Mouse (Mus musculus) hindbrain, postnatal 0 days (tissue): ENCODE measurements at regions not wholly inside any gene's neighbourhood (a gene's known extent, or its start where the extent isn't known, plus 50 kb on each side); places are given as distances from the start of the nearest gene placed in this dataset.
"Not testable (repeated sequence)": the region's sequence is repeated elsewhere in the genome, so short reads cannot be mapped to it uniquely, and the experiment has no call there.

Experiments
- ATAC-seq: fragments of 200-750 bp; cut with Nextera tagmentation; 2 replicates; pipeline ENCODE4 v1.8.0; 2017; ENCODE audit warnings: mild to moderate bottlenecking, moderate TSS enrichment, moderate library complexity
- DNase-seq: peaks from one replicate; pipeline ENCODE4 v3.0.0-alpha.2; 2015; ENCODE audit warnings: low spot score
- H3K27ac ChIP-seq: fragments of 300-500 bp; sonication (generic); 2 replicates; pipeline ENCODE4 v1.5.1; 2014; ENCODE audit warnings: mild to moderate bottlenecking
- H3K27me3 ChIP-seq: fragments of 300-500 bp; sonication (generic); 2 replicates; pipeline ENCODE4 v1.6.1; 2014; ENCODE audit warnings: low read length, mixed read lengths; ENCODE audit not compliant: insufficient read depth
- H3K36me3 ChIP-seq: fragments of 300-500 bp; sonication (generic); 2 replicates; pipeline ENCODE4 v1.6.1; 2014; ENCODE audit warnings: low read length, mixed read lengths; ENCODE audit not compliant: insufficient read depth
- H3K4me1 ChIP-seq: fragments of 300-500 bp; sonication (generic); 2 replicates; pipeline ENCODE4 v1.6.1; 2014; ENCODE audit warnings: antibody characterized with exemption, low read length, mixed read lengths; ENCODE audit not compliant: insufficient read depth
- H3K4me2 ChIP-seq: fragments of 300-500 bp; sonication (generic); 2 replicates; pipeline ENCODE4 v1.6.1; 2014; ENCODE audit warnings: low read depth, mild to moderate bottlenecking, low read length, moderate library complexity, mixed read lengths
- H3K4me3 ChIP-seq: fragments of 300-500 bp; sonication (generic); 2 replicates; pipeline ENCODE4 v1.5.1; 2014; ENCODE audit warnings: low read length
- H3K9ac ChIP-seq: fragments of 300-500 bp; sonication (generic); replicated peaks from 2 replicates; pipeline ENCODE4 v1.6.1; 2014; ENCODE audit warnings: mild to moderate bottlenecking, low read length, moderate library complexity, mixed read lengths
- H3K9me3 ChIP-seq: fragments of 300-500 bp; sonication (generic); 2 replicates; pipeline ENCODE4 v1.6.1; 2016; ENCODE audit warnings: low read length, mixed read lengths
- CTCF ChIP-seq: IDR thresholded peaks from 2 replicates; pipeline ENCODE4 v1.5.1; 2016; ENCODE audit warnings: antibody characterized with exemption, control low read depth, low read depth
- WGBS: fragments of 180-500 bp; shearing (Covaris S2); extraction: QIAGEN DNeasy Blood & Tissue Kit; methylation state at CpG from one replicate; pipeline ENCODE4 v1.1.7; 2014; 5-methylcytosine and 5-hydroxymethylcytosine counted together

GRCm38 (mm10) chr6:12911610-12912009 lies 157.9 kb upstream of the Tmem106b start:
- ATAC-seq, result no peak
- H3K27ac ChIP-seq, result no peak overlapping the region
- no peaks in the 10 kb centered on the region for H3K4me1 ChIP-seq

GRCm38 (mm10) chr6:12892929-12893328 lies 143.7 kb upstream of the Thsd7a start:
- H3K27me3 ChIP-seq, result no peaks in the 10 kb centered on the region
- no peak overlapping the region for H3K27ac ChIP-seq
- no peak overlapping the region for H3K4me2 ChIP-seq
- H3K36me3 ChIP-seq, result no peaks in the 10 kb centered on the region
- no peak for DNase-seq
- WGBS, result 62% methylated on average over 5 of the region's 5 CpGs
- H3K9ac ChIP-seq, result no peak overlapping the region
- H3K9me3 ChIP-seq, result no peaks in the 10 kb centered on the region
- H3K4me1 ChIP-seq, result no peaks in the 10 kb centered on the region
- H3K4me3 ChIP-seq, result no peak overlapping the region
- ATAC-seq, result no peak
- no peak for TF ChIP-seq CTCF

More at GRCm38 (mm10) chr6:12911610-12912009, 157.9 kb upstream of the Tmem106b start:
- DNase-seq, result no peak
- Histone ChIP-seq H3K4me2 (no peak overlapping the region), H3K4me3 (no peak overlapping the region), H3K27me3 (no peaks in the 10 kb centered on the region), H3K36me3 (no peaks in the 10 kb centered on the region), H3K9me3 (no peaks in the 10 kb centered on the region), H3K9ac (no peak overlapping the region)
- TF ChIP-seq CTCF, result no peak
- WGBS, result 55% methylated on average over 3 of the region's 3 CpGs

- not testable (repeated sequence) for H3K4me2 ChIP-seq, ATAC-seq
Observed at GRCm38 (mm10) chr6:12876947-12877346, 127.7 kb upstream of the Thsd7a start.

GRCm38 (mm10) chr6:12876366-12876765 lies 127.2 kb upstream of the Thsd7a start:
- WGBS, result 42% methylated on average over 4 of the region's 4 CpGs
- H3K9ac ChIP-seq, result no peak overlapping the region
- no peaks in the 10 kb centered on the region for H3K4me1 ChIP-seq
- ATAC-seq, result no peak
- no peak overlapping the region for H3K4me2 ChIP-seq
- H3K4me3 ChIP-seq, result no peak overlapping the region
- TF ChIP-seq CTCF, result no peak
- no peak overlapping the region for H3K27ac ChIP-seq
- no peaks in the 10 kb centered on the region for H3K27me3 ChIP-seq
- H3K36me3 ChIP-seq, result no peaks in the 10 kb centered on the region
- no peak for DNase-seq
- no peaks in the 10 kb centered on the region for H3K9me3 ChIP-seq

More at GRCm38 (mm10) chr6:12876947-12877346, 127.7 kb upstream of the Thsd7a start:
- H3K9ac ChIP-seq, H3K27ac ChIP-seq, H3K27me3 ChIP-seq, H3K4me1 ChIP-seq, H3K36me3 ChIP-seq, H3K4me3 ChIP-seq, DNase-seq, H3K9me3 ChIP-seq: not testable (repeated sequence)
- 41% methylated on average over 1 of the region's 1 CpGs for WGBS

GRCm38 (mm10) chr6:12868251-12868650 lies 119.0 kb upstream of the Thsd7a start:
- no peak overlapping the region for H3K27ac ChIP-seq
- no peak for DNase-seq
- TF ChIP-seq CTCF, result no peak
- H3K4me2 ChIP-seq, result no peak overlapping the region
- no peak for ATAC-seq
- no peaks in the 10 kb centered on the region for H3K27me3 ChIP-seq
- 91% methylated on average over 4 of the region's 4 CpGs for WGBS
- H3K9me3 ChIP-seq, result no peaks in the 10 kb centered on the region
- no peak overlapping the region for H3K9ac ChIP-seq
- H3K4me1 ChIP-seq, result no peaks in the 10 kb centered on the region
- no peaks in the 10 kb centered on the region for H3K36me3 ChIP-seq
- no peak overlapping the region for H3K4me3 ChIP-seq

GRCm38 (mm10) chr6:12852041-12852440 lies 102.8 kb upstream of the Thsd7a start:
- Histone ChIP-seq H3K27me3 (no peaks in the 10 kb centered on the region), H3K9ac (no peak overlapping the region), H3K36me3 (no peaks in the 10 kb centered on the region), H3K4me2 (no peak overlapping the region), H3K9me3 (no peaks in the 10 kb centered on the region), H3K4me1 (no peaks in the 10 kb centered on the region), H3K4me3 (no peak overlapping the region), H3K27ac (no peak overlapping the region)
- WGBS, result 87% methylated on average over 1 of the region's 1 CpGs
- DNase-seq, result no peak
- ATAC-seq, result no peak
- no peak for TF ChIP-seq CTCF

- not testable (repeated sequence) for H3K27ac ChIP-seq, H3K27me3 ChIP-seq, ATAC-seq, H3K9me3 ChIP-seq, H3K36me3 ChIP-seq, H3K4me3 ChIP-seq, H3K9ac ChIP-seq, DNase-seq, H3K4me1 ChIP-seq, H3K4me2 ChIP-seq
- WGBS, result 44% methylated on average over 3 of the region's 3 CpGs
Observed at GRCm38 (mm10) chr6:12835079-12835478, 85.9 kb upstream of the Thsd7a start.
